Mouse (Mus musculus): ENCODE measurements around the gene Olfr1214. TPM values are rescaled to one million over a fixed set of nuclear protein-coding genes. Genes with fewer than 3 reads are reported as not detected.
"Not testable (repeated sequence)": the region's sequence is repeated elsewhere in the genome, so short reads cannot be mapped to it uniquely, and the experiment has no call there.

The Olfr1214 gene
- not detected in 2 replicates for polyA plus RNA-seq (2014; fragmentation: Nextera tagmentation; extraction: Ambion mirVana)

DNA sequence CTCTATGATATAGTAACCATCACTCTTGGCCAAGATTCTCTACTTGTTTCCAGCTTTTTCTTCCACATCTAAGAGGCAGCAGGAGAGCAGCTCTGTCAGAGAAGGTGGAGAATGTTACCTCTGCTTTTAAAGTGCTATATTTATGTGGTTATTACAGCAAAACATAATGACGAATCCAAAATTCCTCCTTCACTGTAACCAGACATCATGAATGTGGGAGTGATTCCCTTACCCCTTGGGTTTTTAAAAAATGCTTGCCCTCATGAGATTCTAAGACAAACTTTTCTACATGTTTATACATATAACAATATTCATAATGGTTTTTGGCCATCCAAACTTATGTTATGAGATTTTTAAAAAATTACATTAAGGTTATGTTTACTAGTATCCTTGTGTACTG lies at the start of gene Olfr1214:
Gene Olfr1214, minus strand, starts transcription at position 101 of the 400 bp plus-strand sequence.
- H3K27ac ChIP-seq (ENCODE audit: low read depth, low read length), result no peak within 1 kb of the TSS
- H3K4me3 ChIP-seq (ENCODE audit: low read depth, low read length), result no peak within 1 kb of the TSS
- DNase-seq (ENCODE audit: low spot score) (no peak), ATAC-seq (ENCODE audit: insufficient read depth, low FRiP score, low TSS enrichment) (no peak)
- H3K9ac ChIP-seq (ENCODE audit: low read length), result no peak within 1 kb of the TSS
- 86% methylated on average over 1 of the region's 1 CpGs for WGBS
- no peaks in the 10 kb centered on the region for H3K36me3 ChIP-seq (ENCODE audit: control insufficient read depth, insufficient read depth, low read length)
- H3K4me1 ChIP-seq (ENCODE audit: control insufficient read depth, insufficient read depth, low read length), result no peaks in the 10 kb centered on the region
- no peaks in the 10 kb centered on the region for H3K9me3 ChIP-seq (ENCODE audit: control insufficient read depth, low read length)
- no peak within 1 kb of the TSS for H3K4me2 ChIP-seq (ENCODE audit: low read depth)
- no peaks in the 10 kb centered on the region for H3K27me3 ChIP-seq (ENCODE audit: control insufficient read depth, insufficient read depth, low read length)

DNA sequence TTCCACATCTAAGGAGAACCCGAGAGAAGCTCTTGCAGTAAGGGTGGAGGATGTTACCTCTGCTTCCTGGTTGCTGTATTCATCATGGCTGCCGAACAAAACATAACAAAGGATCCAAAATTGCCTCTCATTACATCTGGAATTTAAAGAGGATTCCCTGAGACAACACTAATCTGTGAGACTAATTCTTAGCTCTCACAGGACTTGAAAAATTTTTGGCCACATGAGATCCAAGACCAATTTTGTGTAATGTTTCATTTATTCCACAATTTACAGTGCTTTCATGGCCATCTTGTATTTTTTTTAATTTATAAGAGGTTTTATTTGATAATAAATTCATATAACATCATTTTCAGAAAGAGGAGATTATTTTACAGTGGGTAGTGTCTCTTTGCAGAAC lies 39.5 kb upstream of the Olfr1214 start, which contains the start of gene Olfr1217:
Gene Olfr1217, minus strand, starts transcription at position 101 of the 400 bp plus-strand sequence.
- Histone ChIP-seq H3K4me2 (ENCODE audit: low read depth) (no peak within 1 kb of the TSS), H3K4me1 (ENCODE audit: control insufficient read depth, insufficient read depth, low read length) (no peaks in the 10 kb centered on the region), H3K27ac (ENCODE audit: low read depth, low read length) (no peak within 1 kb of the TSS), H3K27me3 (ENCODE audit: control insufficient read depth, insufficient read depth, low read length) (no peaks in the 10 kb centered on the region), H3K9me3 (ENCODE audit: control insufficient read depth, low read length) (no peaks in the 10 kb centered on the region), H3K36me3 (ENCODE audit: control insufficient read depth, insufficient read depth, low read length) (no peaks in the 10 kb centered on the region), H3K9ac (ENCODE audit: low read length) (no peak within 1 kb of the TSS), H3K4me3 (ENCODE audit: low read depth, low read length) (no peak within 1 kb of the TSS)
- 78% methylated on average over 2 of the region's 2 CpGs for WGBS
- ATAC-seq (ENCODE audit: insufficient read depth, low FRiP score, low TSS enrichment) (no peak), DNase-seq (ENCODE audit: low spot score) (no peak)

DNA sequence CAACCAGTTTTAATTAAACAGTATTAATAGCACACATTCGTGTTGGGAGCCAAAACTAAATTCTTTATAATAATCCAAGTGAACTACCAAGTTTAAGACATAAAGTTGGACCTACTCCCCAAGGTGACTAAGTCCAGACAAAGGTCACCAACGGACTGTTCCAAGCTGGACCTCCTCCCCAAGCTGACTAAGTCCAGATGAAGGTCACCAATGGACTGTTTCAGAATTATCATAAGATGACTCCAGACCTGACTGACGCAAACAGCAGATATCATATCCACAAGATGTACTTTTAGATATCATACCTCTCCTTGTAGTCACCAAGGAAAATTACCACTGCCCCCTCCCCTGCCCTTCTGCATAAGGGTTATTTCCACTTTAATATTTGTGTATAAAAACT lies 29.0 kb upstream of the Olfr1214 start:
- H3K4me3 ChIP-seq (ENCODE audit: low read depth, low read length); DNase-seq (ENCODE audit: low spot score); ATAC-seq (ENCODE audit: insufficient read depth, low FRiP score, low TSS enrichment); H3K27ac ChIP-seq (ENCODE audit: low read depth, low read length); H3K9me3 ChIP-seq (ENCODE audit: control insufficient read depth, low read length); H3K36me3 ChIP-seq (ENCODE audit: control insufficient read depth, insufficient read depth, low read length); H3K9ac ChIP-seq (ENCODE audit: low read length); H3K4me1 ChIP-seq (ENCODE audit: control insufficient read depth, insufficient read depth, low read length); H3K27me3 ChIP-seq (ENCODE audit: control insufficient read depth, insufficient read depth, low read length); H3K4me2 ChIP-seq (ENCODE audit: low read depth): not testable (repeated sequence)
- WGBS, result 74% methylated on average over 3 of the region's 3 CpGs

DNA sequence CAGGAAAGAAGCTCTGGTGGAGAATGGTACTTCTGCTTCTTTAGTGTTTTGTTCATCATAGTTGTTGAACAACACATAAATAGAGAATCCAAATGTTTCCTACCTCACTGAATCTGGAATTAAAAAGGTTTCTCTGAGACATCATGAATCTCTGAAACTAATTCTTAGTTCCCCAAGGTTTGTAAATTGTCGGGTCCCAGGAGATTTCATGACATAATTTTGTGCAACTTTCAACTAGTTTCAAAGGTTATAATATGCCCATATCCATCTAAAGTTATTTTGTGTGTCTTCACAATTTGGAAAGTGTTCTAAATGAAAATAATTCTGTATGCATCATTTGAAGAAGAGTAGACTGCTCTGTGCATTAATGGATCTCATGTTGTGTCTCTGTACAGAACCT lies 25.8 kb upstream of the Olfr1214 start, which contains the start of gene Olfr1216:
Gene Olfr1216, minus strand, starts transcription at position 101 of the 400 bp plus-strand sequence.
- H3K27me3 ChIP-seq (ENCODE audit: control insufficient read depth, insufficient read depth, low read length), result no peaks in the 10 kb centered on the region
- H3K4me2 ChIP-seq (ENCODE audit: low read depth), result no peak within 1 kb of the TSS
- H3K36me3 ChIP-seq (ENCODE audit: control insufficient read depth, insufficient read depth, low read length), result no peaks in the 10 kb centered on the region
- WGBS, result 93% methylated on average over 1 of the region's 1 CpGs
- DNase-seq (ENCODE audit: low spot score) (no peak), ATAC-seq (ENCODE audit: insufficient read depth, low FRiP score, low TSS enrichment) (no peak)
- no peaks in the 10 kb centered on the region for H3K9me3 ChIP-seq (ENCODE audit: control insufficient read depth, low read length)
- no peak within 1 kb of the TSS for H3K9ac ChIP-seq (ENCODE audit: low read length)
- H3K4me3 ChIP-seq (ENCODE audit: low read depth, low read length), result no peak within 1 kb of the TSS
- no peak within 1 kb of the TSS for H3K27ac ChIP-seq (ENCODE audit: low read depth, low read length)
- no peaks in the 10 kb centered on the region for H3K4me1 ChIP-seq (ENCODE audit: control insufficient read depth, insufficient read depth, low read length)

DNA sequence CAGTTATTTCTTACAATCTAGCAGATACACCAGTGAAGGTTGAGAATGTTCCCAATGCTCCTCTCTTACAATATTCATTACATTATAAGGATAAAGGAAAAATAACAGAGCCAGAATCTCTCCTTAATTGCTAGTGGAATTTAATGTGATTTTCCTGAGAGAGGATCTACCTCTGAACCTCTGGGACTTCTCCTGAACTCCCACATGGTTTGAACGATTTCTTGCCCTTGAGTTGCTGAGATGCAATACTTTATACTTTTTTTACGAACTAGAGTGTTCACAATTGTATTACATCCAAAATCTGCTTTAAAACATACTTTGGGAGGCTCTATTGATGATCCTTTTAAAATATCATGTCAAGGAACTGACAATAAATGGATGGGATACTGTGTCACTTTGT lies 14.4 kb upstream of the Olfr1214 start, which contains the start of gene Olfr1215:
Gene Olfr1215, minus strand, starts transcription at position 101 of the 400 bp plus-strand sequence.
- H3K27me3 ChIP-seq (ENCODE audit: control insufficient read depth, insufficient read depth, low read length), result no peaks in the 10 kb centered on the region
- H3K36me3 ChIP-seq (ENCODE audit: control insufficient read depth, insufficient read depth, low read length), result no peaks in the 10 kb centered on the region
- no peak within 1 kb of the TSS for H3K27ac ChIP-seq (ENCODE audit: low read depth, low read length)
- no peak within 1 kb of the TSS for H3K4me3 ChIP-seq (ENCODE audit: low read depth, low read length)
- ATAC-seq (ENCODE audit: insufficient read depth, low FRiP score, low TSS enrichment), result no peak
- no peaks in the 10 kb centered on the region for H3K4me1 ChIP-seq (ENCODE audit: control insufficient read depth, insufficient read depth, low read length)
- no peak within 1 kb of the TSS for H3K9ac ChIP-seq (ENCODE audit: low read length)
- H3K9me3 ChIP-seq (ENCODE audit: control insufficient read depth, low read length), result no peaks in the 10 kb centered on the region
- no peak within 1 kb of the TSS for H3K4me2 ChIP-seq (ENCODE audit: low read depth)
- no peak for DNase-seq (ENCODE audit: low spot score)
- 76% methylated on average over 2 of the region's 2 CpGs for WGBS

DNA sequence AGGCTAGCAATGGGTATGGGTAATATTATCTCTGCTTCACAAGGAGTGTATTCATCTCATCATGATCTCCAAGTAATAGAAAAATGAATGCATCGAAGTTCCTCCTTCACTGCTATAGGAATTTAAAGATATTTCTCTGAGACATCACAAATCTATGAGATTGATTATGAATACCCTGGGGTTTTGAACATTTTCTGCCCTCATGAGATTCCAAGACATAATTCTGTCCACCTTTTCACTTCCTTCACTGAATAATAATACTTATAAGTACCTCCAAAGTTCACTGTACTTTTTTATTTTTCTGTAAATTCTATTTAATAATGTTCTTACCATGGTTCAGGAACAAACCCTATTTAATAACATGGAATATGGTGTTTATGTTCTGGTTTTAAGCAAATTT lies 12.3 kb downstream of the Olfr1214 start, which contains the start of gene Gm13762:
Gene Gm13762, minus strand, starts transcription at position 101 of the 400 bp plus-strand sequence.
- Histone ChIP-seq H3K4me2 (ENCODE audit: low read depth) (no peak within 1 kb of the TSS), H3K27me3 (ENCODE audit: control insufficient read depth, insufficient read depth, low read length) (no peaks in the 10 kb centered on the region), H3K4me1 (ENCODE audit: control insufficient read depth, insufficient read depth, low read length) (no peaks in the 10 kb centered on the region), H3K4me3 (ENCODE audit: low read depth, low read length) (no peak within 1 kb of the TSS), H3K27ac (ENCODE audit: low read depth, low read length) (no peak within 1 kb of the TSS), H3K9ac (ENCODE audit: low read length) (no peak within 1 kb of the TSS), H3K36me3 (ENCODE audit: control insufficient read depth, insufficient read depth, low read length) (no peaks in the 10 kb centered on the region), H3K9me3 (ENCODE audit: control insufficient read depth, low read length) (no peaks in the 10 kb centered on the region)
- no peak for ATAC-seq (ENCODE audit: insufficient read depth, low FRiP score, low TSS enrichment)
- 79% methylated on average over 1 of the region's 1 CpGs for WGBS
- no peak for DNase-seq (ENCODE audit: low spot score)

DNA sequence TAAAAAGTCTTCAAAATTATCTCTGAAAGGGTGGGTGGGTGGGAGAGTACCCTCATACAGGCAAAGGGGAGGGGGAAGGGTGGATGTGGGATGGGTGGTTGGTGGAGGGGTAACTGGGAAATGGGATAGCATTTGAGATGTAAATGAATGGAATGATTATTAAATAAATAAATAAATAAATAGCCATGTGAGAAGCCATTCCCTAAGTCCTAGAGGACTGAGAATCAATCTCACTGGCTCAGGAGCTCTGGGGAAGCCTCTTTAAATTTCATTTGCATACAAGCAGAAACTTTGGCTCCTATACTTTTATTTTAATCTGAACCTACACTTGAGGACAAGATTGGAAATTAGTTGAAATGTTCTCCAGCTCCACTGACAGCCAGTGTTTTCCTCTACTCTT lies 38.8 kb downstream of the Olfr1214 start, which contains the start of gene Olfr1212:
Gene Olfr1212, plus strand, starts transcription at position 301 of the 400 bp plus-strand sequence.
- H3K9ac ChIP-seq (ENCODE audit: low read length), result no peak within 1 kb of the TSS
- H3K4me2 ChIP-seq (ENCODE audit: low read depth), result no peak within 1 kb of the TSS
- H3K36me3 ChIP-seq (ENCODE audit: control insufficient read depth, insufficient read depth, low read length), result no peaks in the 10 kb centered on the region
- H3K9me3 ChIP-seq (ENCODE audit: control insufficient read depth, low read length), result no peaks in the 10 kb centered on the region
- H3K27ac ChIP-seq (ENCODE audit: low read depth, low read length), result no peak within 1 kb of the TSS
- no peak within 1 kb of the TSS for H3K4me3 ChIP-seq (ENCODE audit: low read depth, low read length)
- ATAC-seq (ENCODE audit: insufficient read depth, low FRiP score, low TSS enrichment) (no peak), DNase-seq (ENCODE audit: low spot score) (no peak)
- H3K4me1 ChIP-seq (ENCODE audit: control insufficient read depth, insufficient read depth, low read length), result no peaks in the 10 kb centered on the region
- H3K27me3 ChIP-seq (ENCODE audit: control insufficient read depth, insufficient read depth, low read length), result no peaks in the 10 kb centered on the region

DNA sequence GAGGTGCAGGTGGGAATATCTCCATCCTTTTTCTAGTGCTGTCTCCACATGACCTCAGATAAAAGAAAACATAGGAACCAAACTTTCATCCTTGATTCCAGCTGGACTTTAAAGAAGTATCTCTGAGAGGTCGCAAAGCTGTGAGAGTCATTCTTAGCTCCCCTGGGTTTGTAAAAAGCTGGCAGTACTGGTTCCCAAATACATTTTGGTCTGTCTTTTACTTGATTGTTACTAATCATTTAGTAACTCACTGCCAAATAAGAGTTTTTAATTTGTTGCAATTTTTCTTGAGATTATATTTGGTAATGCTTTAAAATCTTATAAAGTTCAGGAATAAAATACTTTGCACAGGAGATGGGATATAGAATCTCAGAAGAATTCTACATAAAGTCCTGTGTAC lies 54.4 kb downstream of the Olfr1214 start, which contains the start of gene Olfr1211:
Gene Olfr1211, minus strand, starts transcription at position 101 of the 400 bp plus-strand sequence.
- H3K9me3 ChIP-seq (ENCODE audit: control insufficient read depth, low read length), result no peaks in the 10 kb centered on the region
- H3K4me3 ChIP-seq (ENCODE audit: low read depth, low read length), result no peak within 1 kb of the TSS
- H3K4me1 ChIP-seq (ENCODE audit: control insufficient read depth, insufficient read depth, low read length), result no peaks in the 10 kb centered on the region
- H3K9ac ChIP-seq (ENCODE audit: low read length), result no peak within 1 kb of the TSS
- H3K27me3 ChIP-seq (ENCODE audit: control insufficient read depth, insufficient read depth, low read length), result no peaks in the 10 kb centered on the region
- no peak for ATAC-seq (ENCODE audit: insufficient read depth, low FRiP score, low TSS enrichment)
- no peak within 1 kb of the TSS for H3K4me2 ChIP-seq (ENCODE audit: low read depth)
- 93% methylated on average over 1 of the region's 1 CpGs for WGBS
- no peak for DNase-seq (ENCODE audit: low spot score)
- no peak within 1 kb of the TSS for H3K27ac ChIP-seq (ENCODE audit: low read depth, low read length)
- no peaks in the 10 kb centered on the region for H3K36me3 ChIP-seq (ENCODE audit: control insufficient read depth, insufficient read depth, low read length)

All from neural tube, embryonic 11.5 days (tissue).